Mouse (Mus musculus) stomach, embryonic 14.5 days (tissue): Measurements from ENCODE around the gene Stk38. TPM values are rescaled to one million over a fixed set of nuclear protein-coding genes. Genes with fewer than 3 reads are reported as not detected.

Experiments
- ATAC-seq: fragments of 200-750 bp; cut with Nextera tagmentation; 2 replicates; pipeline ENCODE4 v1.8.0; 2017; ENCODE audit warnings: low read depth, moderate TSS enrichment; ENCODE audit not compliant: insufficient number of reproducible peaks, insufficient read depth, low FRiP score
- H3K27ac ChIP-seq: fragments of 300-500 bp; sonication (generic); 2 replicates; pipeline ENCODE4 v1.5.1; 2014; ENCODE audit warnings: mild to moderate bottlenecking, low read length, moderate library complexity, mixed read lengths
- H3K27me3 ChIP-seq: fragments of 300-500 bp; sonication (generic); 2 replicates; pipeline ENCODE4 v1.6.1; 2014; ENCODE audit warnings: low read length, control low read depth, mixed read lengths; ENCODE audit not compliant: control insufficient read depth, insufficient read depth
- H3K36me3 ChIP-seq: fragments of 300-500 bp; sonication (generic); 2 replicates; pipeline ENCODE4 v1.6.1; 2014; ENCODE audit warnings: mild to moderate bottlenecking, control low read depth, low read length, moderate library complexity, mixed read lengths; ENCODE audit not compliant: control insufficient read depth, insufficient read depth
- H3K4me1 ChIP-seq: fragments of 300-500 bp; sonication (generic); 2 replicates; pipeline ENCODE4 v1.6.1; 2014; ENCODE audit warnings: low read length, control low read depth, mixed read lengths; ENCODE audit not compliant: control insufficient read depth, insufficient read depth
- H3K4me2 ChIP-seq: fragments of 300-500 bp; sonication (generic); replicated peaks from 2 replicates; pipeline ENCODE4 v1.6.1; 2014; ENCODE audit warnings: low read depth, low read length, control low read depth
- H3K4me3 ChIP-seq: fragments of 300-500 bp; sonication (generic); 2 replicates; pipeline ENCODE4 v1.5.1; 2014; ENCODE audit warnings: low read depth, low read length, control low read depth
- H3K9ac ChIP-seq: fragments of 300-500 bp; sonication (generic); replicated peaks from 2 replicates; pipeline ENCODE4 v1.6.1; 2014; ENCODE audit warnings: low read depth, mild to moderate bottlenecking, control low read depth, low read length, moderate library complexity, mixed read lengths
- H3K9me3 ChIP-seq: fragments of 300-500 bp; sonication (generic); 2 replicates; pipeline ENCODE4 v1.6.1; 2016; ENCODE audit warnings: low read depth, low read length, control low read depth; ENCODE audit not compliant: control insufficient read depth
- WGBS: fragments of 180-500 bp; shearing (Covaris S2); extraction: QIAGEN DNeasy Blood & Tissue Kit; methylation state at CpG from one replicate; pipeline ENCODE4 v1.1.7; 2014; 5-methylcytosine and 5-hydroxymethylcytosine counted together
- polyA plus RNA-seq: library from polyadenylated mRNA; unstranded; fragments of >200 nt; fragmentation: Nextera tagmentation; extraction: Ambion mirVana; gene quantifications from 2 replicates; pipeline ENCODE4 v1.2.1, GENCODE M21; 2014

Stk38 gene
- polyA plus RNA-seq, 1 experiment from 2014 or later, result 121 TPM

DNA sequence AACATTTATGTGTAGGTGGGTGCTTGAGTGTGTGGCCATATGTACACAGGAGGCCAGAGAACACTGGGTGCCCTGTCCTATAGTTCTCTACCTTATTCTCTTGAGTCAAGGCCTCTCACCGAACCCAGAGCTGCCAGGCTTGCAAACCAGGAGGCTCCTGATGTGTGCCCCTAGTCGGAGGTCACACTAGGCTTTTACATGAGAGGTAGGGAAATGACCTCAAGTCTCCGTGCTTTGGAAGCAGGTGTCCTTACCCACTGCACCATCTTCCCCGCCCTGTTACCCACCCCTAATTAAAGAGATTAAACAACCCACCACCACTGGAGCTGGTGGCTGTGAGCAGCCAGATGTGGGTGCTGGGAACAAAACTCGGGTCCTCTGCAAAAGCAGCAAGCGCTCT lies 15.6 kb upstream of the Stk38 start:
- Histone ChIP-seq H3K27ac (no peak overlapping the region), H3K9ac (no peak overlapping the region), H3K4me2 (no peak overlapping the region), H3K4me1 (peaks cover 18% of the 10 kb centered on the region; the same call in 1 of the 2 replicates), H3K36me3 (no peaks in the 10 kb centered on the region), H3K9me3 (no peaks in the 10 kb centered on the region), H3K27me3 (no peaks in the 10 kb centered on the region), H3K4me3 (no peak overlapping the region)
- WGBS, result 90% methylated on average over 6 of the region's 6 CpGs
- no peak for ATAC-seq

GRCm38 (mm10) chr17:29022230-29022819 lies 14.5 kb upstream of the Stk38 start:
- no peak overlapping the region for H3K4me3 ChIP-seq
- H3K4me2 ChIP-seq, result no peak overlapping the region
- no peaks in the 10 kb centered on the region for H3K9me3 ChIP-seq
- no peak overlapping the region for H3K9ac ChIP-seq
- H3K27me3 ChIP-seq, result no peaks in the 10 kb centered on the region
- H3K4me1 ChIP-seq, result peaks cover 18% of the 10 kb centered on the region; the same call in 1 of the 2 replicates
- H3K27ac ChIP-seq, result no peak overlapping the region
- ATAC-seq, result no peak
- WGBS, result 28% methylated on average over 15 of the region's 15 CpGs
- H3K36me3 ChIP-seq, result no peaks in the 10 kb centered on the region

DNA sequence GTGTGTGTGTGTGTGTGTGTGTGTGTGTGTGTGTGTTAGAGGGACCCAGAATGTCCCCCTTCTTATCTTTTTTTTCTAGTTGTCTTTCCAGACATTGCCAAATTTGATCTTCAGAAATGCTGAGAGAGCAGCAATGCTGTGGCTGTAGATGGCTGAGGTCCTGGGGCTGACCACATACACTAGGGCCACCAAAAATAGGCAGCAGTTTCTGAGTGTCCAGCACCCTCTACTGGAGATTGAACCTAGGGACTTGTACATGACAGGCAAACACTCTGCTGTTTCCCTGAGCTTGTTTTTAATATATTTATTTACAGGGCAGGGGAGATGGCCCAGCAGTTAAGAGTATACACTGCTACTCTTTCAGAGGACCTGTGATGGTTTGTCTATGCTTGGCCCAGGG lies 12.6 kb upstream of the Stk38 start:
- Histone ChIP-seq H3K9ac (no peak overlapping the region), H3K36me3 (no peaks in the 10 kb centered on the region), H3K4me2 (no peak overlapping the region), H3K4me3 (no peak overlapping the region), H3K4me1 (peaks cover 12% of the 10 kb centered on the region; the same call in 1 of the 2 replicates), H3K27ac (no peak overlapping the region), H3K27me3 (no peaks in the 10 kb centered on the region), H3K9me3 (no peaks in the 10 kb centered on the region)
- ATAC-seq, result no peak

DNA sequence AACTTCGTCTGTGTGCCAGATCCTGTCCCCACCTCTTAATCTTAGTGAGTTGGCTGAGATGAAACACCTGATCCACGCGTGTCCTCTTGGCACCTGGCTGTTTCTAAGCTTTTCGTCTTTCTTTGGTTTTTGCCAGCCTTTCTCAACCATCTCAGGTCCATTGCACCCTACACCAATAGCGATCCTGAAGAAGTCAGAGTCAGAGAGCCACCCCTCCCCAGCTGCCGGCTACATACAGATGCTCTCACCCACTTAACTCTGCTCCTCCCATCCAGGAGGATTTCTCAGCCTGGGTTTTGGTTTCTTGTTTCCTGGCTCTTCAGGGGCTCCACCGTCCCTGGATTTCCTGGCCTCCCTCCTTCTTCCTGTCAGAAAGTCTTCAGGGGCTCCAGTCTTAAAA lies 11.6 kb upstream of the Stk38 start:
- Histone ChIP-seq H3K27ac (no peak overlapping the region), H3K4me2 (no peak overlapping the region), H3K36me3 (no peaks in the 10 kb centered on the region), H3K9me3 (no peaks in the 10 kb centered on the region), H3K4me1 (peaks cover 4% of the 10 kb centered on the region; the same call in 1 of the 2 replicates), H3K4me3 (no peak overlapping the region), H3K9ac (no peak overlapping the region), H3K27me3 (no peaks in the 10 kb centered on the region)
- ATAC-seq, result no peak
- 59% methylated on average over 7 of the region's 7 CpGs for WGBS

DNA sequence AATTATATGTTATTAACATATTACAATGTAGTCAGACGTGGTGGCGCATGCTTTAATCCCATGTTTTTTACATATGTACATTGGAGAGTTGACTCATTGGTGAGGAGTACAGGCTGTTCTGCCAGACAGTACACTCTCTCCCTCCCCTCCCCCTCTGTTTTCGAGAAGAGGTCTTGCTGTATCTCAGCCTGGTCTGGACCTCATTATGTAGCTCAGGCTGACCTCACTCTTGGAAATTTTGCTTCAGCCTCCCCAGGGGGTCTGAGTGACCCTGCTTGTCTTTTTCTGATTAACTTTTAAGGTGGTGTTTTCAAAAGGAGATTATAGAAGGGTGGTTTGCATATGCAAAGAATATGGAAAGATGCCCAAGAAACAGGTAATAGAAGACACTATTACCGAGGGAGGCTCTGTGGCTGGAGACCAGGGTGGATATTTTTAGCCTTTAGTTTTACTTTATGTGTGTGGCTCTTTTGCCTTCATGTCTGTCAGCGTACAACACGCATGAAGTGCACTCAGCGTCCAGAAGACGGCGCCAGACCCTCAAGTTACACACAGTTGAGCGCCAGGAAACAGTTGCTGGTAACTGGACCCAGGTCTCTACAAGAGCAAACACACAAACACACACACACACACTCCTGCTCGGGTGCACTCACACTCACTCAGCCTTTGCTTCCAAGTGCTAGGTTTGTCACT lies 10.6 kb upstream of the Stk38 start:
- no peak overlapping the region for H3K27ac ChIP-seq
- no peak for ATAC-seq
- H3K9ac ChIP-seq, result no peak overlapping the region
- no peak overlapping the region for H3K4me3 ChIP-seq
- H3K4me1 ChIP-seq, result peaks cover 3% of the 10 kb centered on the region; the same call in 1 of the 2 replicates
- H3K4me2 ChIP-seq, result no peak overlapping the region
- H3K9me3 ChIP-seq, result no peaks in the 10 kb centered on the region
- WGBS, result 43% methylated on average over 11 of the region's 11 CpGs
- no peaks in the 10 kb centered on the region for H3K27me3 ChIP-seq
- no peaks in the 10 kb centered on the region for H3K36me3 ChIP-seq

DNA sequence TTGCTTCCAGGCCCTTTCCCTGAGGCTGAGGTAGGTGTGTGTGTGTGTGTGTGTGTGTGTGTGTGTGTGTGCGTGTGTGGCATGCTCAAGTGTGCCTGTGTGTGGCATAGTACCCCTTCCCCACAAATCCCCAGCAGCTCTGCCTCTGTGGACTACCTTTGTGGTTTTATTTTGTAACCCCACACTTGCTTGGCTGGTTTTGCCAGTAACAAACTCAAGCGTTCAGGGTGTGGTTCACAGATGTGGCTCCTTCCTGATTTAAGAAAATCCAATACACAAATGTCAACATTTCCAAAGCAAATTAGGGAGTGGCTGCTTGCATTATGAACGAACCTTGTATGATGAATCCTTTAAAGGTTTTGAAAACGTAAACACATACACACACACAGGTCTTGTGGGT lies 8.9 kb upstream of the Stk38 start:
- Histone ChIP-seq H3K4me2 (no peak overlapping the region), H3K9ac (no peak overlapping the region), H3K4me3 (no peak overlapping the region), H3K9me3 (no peaks in the 10 kb centered on the region), H3K27me3 (no peaks in the 10 kb centered on the region), H3K4me1 (peaks cover 3% of the 10 kb centered on the region; the same call in 1 of the 2 replicates), H3K27ac (peak overlapping the region; percentile 72; the same call in 1 of the 2 replicates), H3K36me3 (no peaks in the 10 kb centered on the region)
- ATAC-seq, result peak; percentile 66
- WGBS, result 77% methylated on average over 4 of the region's 4 CpGs

DNA sequence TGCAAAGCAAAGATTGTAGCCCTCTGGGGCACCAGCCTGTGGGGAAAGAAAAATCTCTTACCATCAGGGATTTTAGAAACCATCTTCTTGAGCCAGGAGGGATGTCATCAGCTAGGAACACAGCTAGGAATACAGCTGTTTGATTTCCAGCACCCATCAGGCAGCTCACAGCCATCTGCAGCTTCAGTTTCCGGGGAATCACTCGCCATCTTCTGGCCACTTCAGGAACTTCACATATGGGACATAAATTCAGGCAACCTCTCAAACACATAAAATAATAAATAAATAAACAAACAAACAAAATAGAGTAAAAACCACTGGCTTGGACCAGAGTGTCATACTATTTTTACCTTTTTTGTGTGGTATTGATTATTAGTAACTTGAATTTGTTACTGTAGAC lies 7.8 kb upstream of the Stk38 start:
- no peak overlapping the region for H3K4me3 ChIP-seq
- no peak overlapping the region for H3K9ac ChIP-seq

GRCm38 (mm10) chr17:29014235-29014634 lies 6.4 kb upstream of the Stk38 start:
- no peak overlapping the region for H3K4me2 ChIP-seq
- no peak overlapping the region for H3K4me3 ChIP-seq
- no peaks in the 10 kb centered on the region for H3K9me3 ChIP-seq
- H3K36me3 ChIP-seq, result no peaks in the 10 kb centered on the region
- H3K27ac ChIP-seq, result no peak overlapping the region
- peak; percentile 35; the same call in 1 of the 2 replicates for ATAC-seq
- no peak overlapping the region for H3K9ac ChIP-seq
- H3K27me3 ChIP-seq, result no peaks in the 10 kb centered on the region
- peaks cover 3% of the 10 kb centered on the region; the same call in 1 of the 2 replicates for H3K4me1 ChIP-seq

More for the DNA sequence above, 7.8 kb upstream of the Stk38 start:
- no peak for ATAC-seq
- no peaks in the 10 kb centered on the region for H3K9me3 ChIP-seq
- no peak overlapping the region for H3K27ac ChIP-seq
- no peaks in the 10 kb centered on the region for H3K27me3 ChIP-seq
- no peak overlapping the region for H3K4me2 ChIP-seq
- 36% methylated on average over 2 of the region's 2 CpGs for WGBS
- H3K36me3 ChIP-seq, result no peaks in the 10 kb centered on the region
- peaks cover 3% of the 10 kb centered on the region; the same call in 1 of the 2 replicates for H3K4me1 ChIP-seq
